ENCODE assay signal across 8 mouse cellular contexts in genomic region chr16:30552621-30553338, GRCm38 (mm10). TPM values are rescaled to one million over a fixed set of nuclear protein-coding genes. Genes with fewer than 3 reads are reported as not detected.
A peak's percentile ranks its signal among the peaks of the same experiment; 100 is the strongest.
DNase-seq lines count a peak whose midpoint lies in the region; ATAC-seq and TF ChIP-seq lines count a peak whose summit lies in the region.

No protein-coding gene starts in this region.

- no peaks in the 10 kb centered on the region for H3K27me3 ChIP-seq in intestine, postnatal 0 days (replicated peaks; ENCODE audit: control insufficient read depth, insufficient read depth, low read length)
- H3K27me3 ChIP-seq in midbrain, embryonic 12.5 days, result peaks cover 8% of the 10 kb centered on the region; the same call in 1 of the 2 replicates

- DNase-seq in embryo, embryonic 11 days, result peak; percentile 18
- no peak for DNase-seq in embryo, embryonic 9.5 days (ENCODE audit: extremely low spot score)
- DNase-seq in left cerebral cortex, postnatal 14 days (ENCODE audit: low spot score in 2 of 2), result peak; percentile 79 to 82
- DNase-seq in yolk sac, embryonic 10.5 days (ENCODE audit: low spot score), result peak; percentile 33

- peak overlapping the region; percentile 41 for H3K27ac ChIP-seq in intestine, postnatal 0 days (ENCODE audit: low read depth, low read length)
- peak overlapping the region; percentile 36; the same call in 1 of the 2 replicates for H3K27ac ChIP-seq in midbrain, embryonic 12.5 days (replicated peaks)

- intact Hi-C loops in left cerebral cortex, postnatal 14 days (cut with DNase I), result no loop called here

- H3K9me3 ChIP-seq in intestine, postnatal 0 days (ENCODE audit: control insufficient read depth), result peaks cover 10% of the 10 kb centered on the region
- H3K9me3 ChIP-seq in midbrain, embryonic 12.5 days, result peaks cover 23% of the 10 kb centered on the region

- H3K9ac ChIP-seq in intestine, postnatal 0 days (ENCODE audit: low read depth, low read length), result no peak overlapping the region
- no peak overlapping the region for H3K9ac ChIP-seq in midbrain, embryonic 12.5 days (replicated peaks)

- no peak overlapping the region for H3K4me2 ChIP-seq in intestine, postnatal 0 days (replicated peaks; ENCODE audit: low read depth)
- H3K4me2 ChIP-seq in midbrain, embryonic 12.5 days (replicated peaks), result no peak overlapping the region

- TF ChIP-seq CTCF in intestine, postnatal 0 days (IDR thresholded peaks at IDR 0.05; ENCODE audit: low read depth), result no peak

- 44% methylated on average over 11 of the region's 11 CpGs for WGBS in intestine, postnatal 0 days
- WGBS in midbrain, embryonic 12.5 days, result 39% methylated on average over 11 of the region's 11 CpGs

- peak; percentile 14 for ATAC-seq in common myeloid progenitor, adult 5-6 weeks (replicated peaks; ENCODE audit: low read depth, poor library complexity, severe bottlenecking)
- ATAC-seq in granulocyte monocyte progenitor cell, adult 5-6 weeks (replicated peaks; ENCODE audit: poor library complexity, severe bottlenecking), result peak; percentile 26; the same call in 1 of the 2 replicates
- no peak for ATAC-seq in intestine, postnatal 0 days
- no peak for ATAC-seq in midbrain, embryonic 12.5 days (ENCODE audit: low FRiP score, low read depth)

- 0 out of 2 replicates have a peak, but pooled peaks cover 3% of the 10 kb centered on the region for H3K4me1 ChIP-seq in intestine, postnatal 0 days (replicated peaks; ENCODE audit: control insufficient read depth, insufficient read depth, low read length)
- peaks cover 18% of the 10 kb centered on the region for H3K4me1 ChIP-seq in midbrain, embryonic 12.5 days

- H3K36me3 ChIP-seq in intestine, postnatal 0 days (ENCODE audit: control insufficient read depth, insufficient read depth), result no peaks in the 10 kb centered on the region
- H3K36me3 ChIP-seq in midbrain, embryonic 12.5 days, result peaks cover 20% of the 10 kb centered on the region

- H3K4me3 ChIP-seq in intestine, postnatal 0 days (ENCODE audit: low read depth, low read length), result no peak overlapping the region
- no peak overlapping the region for H3K4me3 ChIP-seq in midbrain, embryonic 12.5 days

RNA-seq across cellular contexts. Expression of gene Tmem44, which starts 2.1 kb away (rescaled TPM):
- total RNA-seq in common myeloid progenitor, adult 5-6 weeks (2017), result 0.23 and 1.4 TPM in 2 replicates
- 1.4 TPM in 1 of 2 replicates, not detected in the other for total RNA-seq in granulocyte monocyte progenitor cell, adult 5-6 weeks (2014; fragmentation: Nextera tagmentation)
- total RNA-seq in granulocyte monocyte progenitor cell, adult 5-6 weeks (2017), result 0.21 and 0.30 TPM in 2 replicates
- 2.9 and 3.1 TPM in 2 replicates for polyA plus RNA-seq in intestine, postnatal 0 days (2015; fragmentation: Nextera tagmentation; extraction: Ambion mirVana)
- total RNA-seq in left cerebral cortex, postnatal 14 days (2021), result 10 to 100 TPM; 70.1 to 76.4 TPM
- polyA plus RNA-seq in midbrain, embryonic 12.5 days (2016; fragmentation: Nextera tagmentation; extraction: Ambion mirVana), result 52.2 and 55.1 TPM in 2 replicates

RNA-seq across cellular contexts. Expression of gene Lsg1, which starts 34.6 kb away (rescaled TPM):
- 57.8 and 59.3 TPM in 2 replicates for total RNA-seq in common myeloid progenitor, adult 5-6 weeks (2017)
- 48.8 and 48.9 TPM in 2 replicates for total RNA-seq in granulocyte monocyte progenitor cell, adult 5-6 weeks (2014; fragmentation: Nextera tagmentation)
- 59.3 and 74.0 TPM in 2 replicates for total RNA-seq in granulocyte monocyte progenitor cell, adult 5-6 weeks (2017)
- polyA plus RNA-seq in intestine, postnatal 0 days (2015; fragmentation: Nextera tagmentation; extraction: Ambion mirVana), result 23.1 and 24.5 TPM in 2 replicates
- total RNA-seq in left cerebral cortex, postnatal 14 days (2021), result 10 to 100 TPM; 14.7 to 19.0 TPM
- polyA plus RNA-seq in midbrain, embryonic 12.5 days (2016; fragmentation: Nextera tagmentation; extraction: Ambion mirVana), result 72.2 and 78.1 TPM in 2 replicates

RNA-seq across cellular contexts. Expression of gene Fam43a, which starts 46.7 kb away (rescaled TPM):
- 4.9 and 6.4 TPM in 2 replicates for total RNA-seq in common myeloid progenitor, adult 5-6 weeks (2017)
- total RNA-seq in granulocyte monocyte progenitor cell, adult 5-6 weeks (2014; fragmentation: Nextera tagmentation), result 7.5 and 9.6 TPM in 2 replicates
- 7.2 and 11.9 TPM in 2 replicates for total RNA-seq in granulocyte monocyte progenitor cell, adult 5-6 weeks (2017)
- 5.6 and 5.9 TPM in 2 replicates for polyA plus RNA-seq in intestine, postnatal 0 days (2015; fragmentation: Nextera tagmentation; extraction: Ambion mirVana)
- 10 to 100 TPM; 14.6 to 15.4 TPM for total RNA-seq in left cerebral cortex, postnatal 14 days (2021)
- polyA plus RNA-seq in midbrain, embryonic 12.5 days (2016; fragmentation: Nextera tagmentation; extraction: Ambion mirVana), result 9.9 and 16.3 TPM in 2 replicates

Comparison
In these comparisons a context has a peak if more than half of its experiments do, and no peak if none do; other contexts are left out.
1. ATAC-seq: peak in common myeloid progenitor, adult 5-6 weeks (single experiment) and granulocyte monocyte progenitor cell, adult 5-6 weeks (single experiment); none in intestine, postnatal 0 days (single experiment) and midbrain, embryonic 12.5 days (single experiment).
2. RNA of gene Tmem44, which starts 2.1 kb away (total RNA-seq): 70.1 to 76.4 TPM in left cerebral cortex, postnatal 14 days; 0.23 to 1.4 TPM in common myeloid progenitor, adult 5-6 weeks and 0.21 to 1.4 TPM in granulocyte monocyte progenitor cell, adult 5-6 weeks; every median in the first group is over 10 times any median in the second.